Mouse (Mus musculus) kidney, postnatal 36 days (tissue): Measurements from ENCODE around the gene Krt6a.
"Not testable (repeated sequence)": the region's sequence is repeated elsewhere in the genome, so short reads cannot be mapped to it uniquely, and the experiment has no call there.

Source experiments
- DNase-seq, 2 experiments: peaks; one replicate each; pipeline ENCODE4 v3.0.0; 2021 to 2022; ENCODE audit warnings: mixed read lengths in 2 of 2

Gene Krt6a

GRCm38 (mm10) chr15:101694207-101694606 lies at the start of gene Krt6a:
Gene Krt6a, minus strand, starts transcription at chr15:101694307.
- no peak for DNase-seq

GRCm38 (mm10) chr15:101742711-101743110 lies 48.6 kb upstream of the Krt6a start, which contains the start of gene Krt71:
Gene Krt71, minus strand, starts transcription at chr15:101743109.
- no peak for DNase-seq

- no peak for DNase-seq
These were observed 43.7 kb upstream of the Krt6a start for GRCm38 (mm10) chr15:101737786-101738185.

- DNase-seq, result no peak
These were observed 36.5 kb upstream of the Krt6a start for GRCm38 (mm10) chr15:101730653-101731052.

GRCm38 (mm10) chr15:101724686-101725085 lies 30.6 kb upstream of the Krt6a start:
- no peak for DNase-seq

- DNase-seq, result no peak
These were observed 21.7 kb upstream of the Krt6a start for GRCm38 (mm10) chr15:101715831-101716230.

DNA sequence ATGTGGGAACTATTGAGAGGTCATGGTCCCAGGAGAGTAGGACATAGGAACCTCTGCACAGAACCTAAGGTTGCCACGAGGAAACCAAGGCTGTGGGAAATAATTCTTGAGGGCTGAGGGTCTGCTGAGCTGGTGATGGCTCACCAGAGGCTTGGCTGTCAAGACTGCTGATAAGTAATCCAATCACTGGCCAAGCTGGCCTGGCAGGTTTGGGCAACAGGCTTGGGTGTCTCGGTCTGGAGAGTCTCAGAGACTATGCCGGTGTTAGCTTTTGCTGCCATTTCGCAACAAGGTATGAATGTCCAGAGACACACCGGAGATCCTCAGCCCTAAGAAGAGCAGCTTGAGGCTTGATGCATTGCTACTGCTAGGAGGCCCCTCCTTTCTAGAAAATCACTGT lies 20.2 kb upstream of the Krt6a start:
- DNase-seq, result no peak

DNA sequence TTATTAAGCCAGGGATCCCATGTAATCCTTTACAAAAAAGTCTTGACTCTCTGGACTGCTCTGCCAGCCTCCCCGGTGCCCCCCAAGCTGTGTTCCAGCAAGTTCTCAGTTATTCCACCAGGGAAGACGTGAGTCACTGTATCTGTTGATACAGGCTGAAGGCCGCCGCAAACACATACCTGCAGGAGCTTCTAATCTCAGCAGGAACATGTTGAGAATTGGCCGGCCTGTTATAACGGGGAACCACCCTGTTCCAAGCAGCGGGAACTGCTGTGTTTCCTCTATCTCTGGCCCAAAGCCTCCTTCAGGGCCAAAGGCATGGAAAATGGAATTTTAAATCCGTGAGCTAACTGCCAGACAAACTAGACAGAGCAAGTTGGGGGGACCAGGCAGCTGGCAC lies 19.6 kb upstream of the Krt6a start:
- DNase-seq, result no peak

GRCm38 (mm10) chr15:101712720-101713119 lies 18.6 kb upstream of the Krt6a start, which contains the start of gene Krt5:
Gene Krt5, minus strand, starts transcription at chr15:101712898.
- no peak for DNase-seq

DNA sequence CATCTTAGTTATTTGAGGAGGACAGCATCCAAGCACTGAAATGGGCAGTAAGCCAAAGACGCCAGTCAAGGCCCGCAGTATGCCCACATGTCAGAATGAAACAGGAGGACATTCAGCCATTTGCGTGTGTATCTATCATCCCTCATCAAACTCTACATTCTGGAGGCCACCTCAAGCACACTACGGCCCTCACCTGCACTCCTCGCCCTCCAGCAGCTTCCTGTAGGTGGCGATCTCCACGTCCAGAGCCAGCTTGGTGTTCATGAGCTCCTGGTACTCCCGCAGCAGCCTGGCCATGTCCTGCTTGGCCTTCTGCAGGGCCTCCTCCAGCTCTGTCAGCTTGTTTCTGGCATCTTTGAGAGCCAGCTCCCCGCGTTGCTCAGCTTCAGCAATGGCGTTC lies 14.6 kb upstream of the Krt6a start:
- DNase-seq, result no peak

- no peak for DNase-seq
These were observed 13.3 kb upstream of the Krt6a start for GRCm38 (mm10) chr15:101707454-101707853.

GRCm38 (mm10) chr15:101704066-101704465 lies 10.0 kb upstream of the Krt6a start:
- DNase-seq, result peak; percentile 2 to 13

DNA sequence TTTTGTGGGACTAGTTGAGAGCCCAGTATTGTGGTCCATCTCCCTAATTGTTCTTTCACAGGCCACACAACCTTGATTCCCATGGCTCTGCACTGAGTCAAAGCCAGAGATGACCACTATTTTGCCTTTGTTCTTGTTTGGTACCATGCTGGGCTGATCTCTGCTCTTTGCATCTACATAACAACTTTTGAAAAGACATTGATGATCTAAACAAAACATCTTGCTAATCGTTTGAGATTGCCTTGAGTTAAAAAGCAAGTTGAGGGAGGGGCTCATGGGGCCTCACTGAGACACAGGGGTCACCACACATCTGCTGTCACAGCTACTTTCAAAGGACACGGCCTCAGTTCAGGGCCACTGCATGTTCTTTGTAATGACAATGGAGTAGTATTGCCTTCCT lies 8.3 kb upstream of the Krt6a start:
- no peak for DNase-seq

GRCm38 (mm10) chr15:101699866-101700265 lies 5.8 kb upstream of the Krt6a start:
- no peak for DNase-seq

- no peak for DNase-seq
These were observed 5.1 kb upstream of the Krt6a start for GRCm38 (mm10) chr15:101699192-101699591.

DNA sequence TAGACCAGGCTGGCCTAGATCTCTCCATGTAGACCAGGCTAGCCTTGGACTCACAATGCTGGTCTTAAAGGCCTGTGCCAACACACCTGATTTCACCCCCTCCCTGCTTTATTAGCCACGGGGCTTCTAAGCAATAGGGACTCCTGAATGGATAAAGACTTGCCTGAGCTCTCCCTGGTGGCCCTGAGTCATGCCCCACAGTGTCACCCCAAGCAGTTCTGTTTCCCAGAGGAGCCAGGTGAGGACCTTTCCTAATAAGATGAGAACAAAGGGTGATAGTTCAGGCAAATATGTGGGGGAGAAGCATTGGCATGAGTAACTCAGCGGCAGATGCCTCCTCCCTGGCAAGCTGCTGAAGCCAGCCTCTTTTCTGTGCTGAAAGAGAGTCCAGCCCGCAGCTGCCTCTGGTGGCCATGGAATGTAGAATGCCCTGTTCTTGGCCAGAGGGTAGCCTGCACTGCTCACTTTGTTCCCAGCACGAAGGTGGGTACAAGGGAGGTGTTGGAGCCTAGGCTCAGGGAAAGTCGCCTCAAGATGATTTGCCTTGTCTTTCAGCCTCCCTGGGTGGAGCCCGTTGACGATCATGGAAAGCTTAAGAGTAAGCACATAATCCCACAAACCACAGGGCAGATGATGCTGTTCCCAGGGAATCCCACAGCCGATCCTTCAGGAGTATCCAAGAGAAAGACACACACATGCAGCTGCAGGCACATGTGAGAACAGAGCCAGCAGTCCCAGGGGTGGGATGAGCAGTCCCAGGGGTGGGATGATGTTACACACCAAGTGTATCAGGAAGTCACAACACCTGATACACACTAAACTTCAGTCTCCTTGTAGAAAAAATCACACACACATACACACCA lies 3.5 kb upstream of the Krt6a start:
- no peak for DNase-seq

- DNase-seq, result not testable (repeated sequence)
These were observed 3.6 kb downstream of the Krt6a start for GRCm38 (mm10) chr15:101690460-101690859.

DNA sequence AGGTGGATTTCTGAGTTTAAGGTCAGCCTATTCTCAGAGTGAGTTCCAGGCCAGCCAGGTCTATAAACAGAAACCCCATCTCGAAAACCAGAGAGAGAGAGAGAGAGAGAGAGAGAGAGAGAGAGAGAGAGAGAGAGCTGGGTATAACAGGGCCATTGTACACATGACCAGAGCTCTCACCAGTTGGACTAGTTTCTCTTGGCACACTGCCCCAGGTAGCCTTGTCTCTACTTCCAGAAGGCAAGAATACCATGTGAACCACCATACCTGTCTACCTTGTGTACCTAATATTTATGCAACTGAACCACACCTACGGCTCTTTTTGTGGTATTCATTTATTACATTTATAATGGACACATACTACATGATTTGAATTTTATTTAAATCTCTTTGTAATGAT lies 5.9 kb downstream of the Krt6a start:
- DNase-seq, result no peak

GRCm38 (mm10) chr15:101680187-101680586 lies 13.9 kb downstream of the Krt6a start, which contains the start of gene Krt6b:
Gene Krt6b, minus strand, starts transcription at chr15:101680287.
- DNase-seq, result no peak

DNA sequence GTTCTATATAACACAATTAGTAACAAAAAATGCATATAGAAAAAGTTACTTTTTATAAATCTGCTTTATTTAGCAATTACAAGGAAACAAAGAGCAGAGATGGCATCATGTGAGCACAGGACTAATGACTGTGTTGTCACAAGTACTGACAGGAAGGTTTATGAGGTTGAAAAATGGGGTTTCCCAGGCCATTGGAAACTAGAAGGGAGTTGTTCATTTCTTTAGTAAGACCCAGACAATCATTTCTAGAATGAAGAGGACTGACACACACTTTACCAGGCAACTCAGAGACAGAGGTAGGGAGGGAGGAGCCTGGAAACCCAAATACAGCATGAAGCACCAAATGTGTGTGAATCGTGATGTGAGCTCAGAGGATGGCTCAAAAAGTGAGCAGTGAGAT lies 18.1 kb downstream of the Krt6a start:
- no peak for DNase-seq

DNA sequence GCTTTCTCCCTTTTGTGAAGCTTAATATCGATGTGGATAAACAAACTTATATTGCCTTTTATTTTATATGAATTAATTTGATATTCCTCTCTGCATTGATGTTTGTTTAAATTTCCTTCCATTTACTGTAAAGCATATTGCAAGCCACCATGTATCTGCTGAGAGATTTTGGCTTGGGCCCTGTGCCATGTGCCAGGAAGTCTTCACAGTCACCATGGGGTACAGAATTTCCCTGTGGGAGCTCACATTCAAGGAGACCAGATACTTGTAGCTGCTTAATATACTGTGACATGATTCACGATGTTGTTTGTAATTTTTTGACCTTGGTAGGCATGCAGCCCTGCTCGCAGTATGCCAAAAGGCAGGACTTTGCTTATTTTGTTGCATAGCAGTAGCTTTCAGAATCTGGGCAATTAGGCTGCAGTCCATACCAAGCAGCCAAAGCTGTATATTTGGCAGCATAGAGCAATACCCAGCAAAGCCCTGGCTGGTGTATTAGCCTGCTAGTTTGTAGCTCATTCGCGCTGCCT lies 41.3 kb downstream of the Krt6a start:
- DNase-seq, result no peak

GRCm38 (mm10) chr15:101647280-101647679 lies 46.8 kb downstream of the Krt6a start, which contains the start of gene Gm5478:
Gene Gm5478, minus strand, starts transcription at chr15:101647380.
- no peak for DNase-seq
